Mouse (Mus musculus) layer of hippocampus, adult 18-20 months (tissue): Measurements from ENCODE around the gene Mfap4. TPM values are rescaled to one million over a fixed set of nuclear protein-coding genes. Genes with fewer than 3 reads are reported as not detected.

Experiments used
- DNase-seq, 2 experiments: peaks; one replicate each; pipeline ENCODE4 v3.0.0; 2022; ENCODE audit warnings: low spot score in 2 of 2
- long read RNA-seq: library from polyadenylated mRNA; stranded (forward); transcript quantifications from one replicate; pipeline ENCODE4 v2.0.0, GENCODE M21; 2021
- total RNA-seq, 2 experiments: library from RNA; stranded (reverse); gene quantifications; 2 replicates each; pipeline ENCODE4 v1.2.3; 2021

The Mfap4 gene
- 1 to 10 TPM; 4.3 to 4.8 TPM for total RNA-seq
- long read RNA-seq, partial matches to known transcripts, result 1 of 2 reads
- long read RNA-seq, other reads (novel, unspliced or antisense), result 0 of 2 reads

DNA sequence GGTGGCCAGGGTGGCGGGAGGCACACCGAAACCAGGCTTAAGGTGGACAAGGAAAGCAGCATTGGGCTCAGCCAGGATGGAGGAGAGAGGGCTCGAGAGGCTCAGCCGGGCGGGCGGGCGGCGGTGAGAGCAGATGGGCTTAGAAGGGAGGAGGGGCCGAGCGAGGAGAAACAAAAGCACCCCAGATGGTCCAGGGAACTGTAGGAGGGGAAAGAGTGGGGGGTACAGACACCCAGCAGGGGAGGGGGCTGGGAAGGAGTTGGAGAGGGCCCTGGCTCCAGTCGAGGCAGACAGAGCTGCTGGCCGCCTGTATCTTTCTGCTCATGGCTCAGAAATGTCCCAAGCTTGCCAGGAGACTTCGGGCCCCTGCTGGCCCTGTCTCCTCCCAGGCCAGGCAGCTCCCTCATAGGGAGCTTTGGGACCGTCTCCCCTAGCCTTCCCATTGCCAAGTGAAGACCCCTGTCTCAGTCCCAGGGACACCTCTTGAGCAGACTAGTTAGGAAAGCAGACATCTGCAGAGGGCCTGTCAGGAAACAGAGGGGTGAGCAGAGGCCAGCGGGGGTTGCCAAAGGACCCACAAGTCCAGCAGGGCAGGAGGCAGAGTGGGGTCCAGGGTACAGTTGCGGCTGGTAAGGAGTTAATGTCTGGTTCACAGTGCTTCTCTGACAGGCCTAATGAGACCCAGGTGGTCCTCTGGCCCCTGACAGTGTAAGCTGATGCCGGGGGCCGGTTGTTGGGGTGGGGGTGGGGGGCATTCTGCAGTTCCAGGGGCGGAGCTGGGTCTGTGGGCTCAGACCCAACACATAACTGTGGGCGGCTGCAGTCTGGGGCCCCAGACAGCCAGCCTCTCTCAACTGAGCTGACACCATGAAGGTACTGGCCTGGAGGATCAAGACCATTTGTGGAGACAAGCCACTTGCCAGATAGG, at the start of gene Mfap4:
TSS of gene Mfap4 (plus strand) at position 819 of the 928 bp plus-strand sequence.
- DNase-seq, result peak; percentile 87 to 91

DNA sequence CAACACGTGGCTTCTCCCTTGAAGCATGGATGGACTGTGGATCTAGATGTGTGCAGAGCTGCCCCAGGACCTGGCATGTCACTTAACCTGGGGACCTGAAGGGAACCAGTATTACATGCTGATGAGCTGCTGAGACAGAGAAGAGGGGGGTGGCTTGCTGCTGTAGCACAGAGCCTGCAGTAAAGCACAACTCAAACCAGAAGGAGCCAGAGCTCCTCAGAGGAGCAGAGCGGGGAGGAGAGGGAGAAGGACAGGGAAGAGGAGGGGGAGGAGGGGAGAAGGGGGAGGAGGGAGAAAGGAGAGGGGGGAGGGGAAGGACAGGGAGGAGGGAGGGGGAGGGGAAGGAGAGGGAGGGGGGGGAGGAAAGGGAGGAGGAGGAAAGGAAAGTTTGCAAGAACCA, 48.9 kb upstream of the Mfap4 start:
- DNase-seq, result no peak

DNA sequence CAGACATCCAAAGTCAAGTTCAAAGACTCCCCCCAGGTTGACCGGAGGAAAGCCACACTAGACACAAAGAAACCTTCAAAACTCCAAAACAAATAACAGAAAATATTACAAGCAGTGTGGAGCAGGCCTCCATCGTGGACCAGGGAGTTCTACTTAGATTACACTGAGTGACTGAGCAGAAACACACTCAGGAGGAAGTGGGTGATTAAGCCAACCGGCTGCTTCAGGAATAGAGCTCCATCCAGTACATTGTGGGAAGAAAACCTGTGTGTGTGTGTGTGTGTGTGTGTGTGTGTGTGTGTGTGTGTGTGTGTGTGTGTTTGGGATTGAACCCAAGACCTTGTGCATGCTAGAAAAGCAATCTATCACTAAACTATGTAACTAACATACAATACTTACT, 46.1 kb upstream of the Mfap4 start:
- DNase-seq, result peak in 1 of 2 experiments; percentile 54

DNA sequence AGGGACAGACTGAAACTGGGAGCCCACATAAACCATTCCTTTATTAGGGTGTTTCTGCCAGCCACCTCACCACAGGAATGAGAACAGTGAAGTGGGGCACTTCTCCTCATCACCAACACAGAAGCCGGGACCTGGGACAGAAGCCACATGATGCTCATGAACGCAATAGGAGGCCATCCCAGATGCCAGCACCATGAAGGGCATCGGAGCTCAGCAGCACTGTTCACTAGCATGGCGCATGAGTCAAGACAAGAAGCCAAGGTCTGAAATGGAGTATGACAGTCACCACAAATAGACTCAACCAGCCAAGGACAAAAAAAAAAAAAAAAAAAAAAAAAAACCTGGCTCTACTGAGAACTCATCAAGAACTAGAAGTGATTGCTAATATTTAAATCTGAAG, 44.8 kb upstream of the Mfap4 start:
- no peak for DNase-seq

DNA sequence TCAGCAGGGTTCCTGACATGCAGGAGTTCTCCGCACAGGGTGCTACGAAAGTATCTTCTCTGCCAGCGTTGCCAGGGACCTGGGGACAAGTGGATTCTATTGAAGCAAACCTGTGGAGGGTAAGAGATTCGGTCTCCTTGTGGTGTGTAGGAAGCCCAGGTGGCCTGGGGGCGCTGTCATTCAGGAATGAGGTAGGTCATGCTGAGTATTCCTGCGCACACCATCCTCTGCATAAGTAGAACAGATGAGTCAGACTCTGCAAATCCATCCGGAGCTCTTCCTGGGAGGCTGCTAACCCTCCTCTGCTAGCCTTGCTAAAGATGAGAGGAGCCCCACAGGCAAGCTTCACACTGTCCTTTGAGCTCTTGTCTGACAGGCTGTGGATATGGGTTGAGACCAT, 43.6 kb upstream of the Mfap4 start:
- DNase-seq, result peak in 1 of 2 experiments; percentile 45

DNA sequence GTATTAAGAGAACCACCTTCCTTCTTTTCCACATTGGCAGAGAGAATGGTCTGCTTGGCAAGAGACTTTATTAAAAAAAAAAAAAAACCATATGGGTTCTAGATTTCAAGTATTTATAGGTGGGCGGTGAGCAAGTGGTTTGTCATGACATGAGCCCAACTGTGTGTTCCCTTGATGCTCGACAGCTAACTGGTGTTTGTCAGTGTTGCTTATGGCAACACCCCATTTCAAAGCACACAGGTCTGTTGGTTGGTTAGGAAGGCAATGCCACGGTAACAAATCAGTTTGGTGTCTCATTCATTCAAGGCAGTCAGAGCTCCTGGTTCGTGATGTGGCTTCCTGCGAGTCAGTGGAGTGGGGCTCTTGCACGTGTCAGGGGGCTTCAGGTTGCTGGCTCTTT, 41.4 kb upstream of the Mfap4 start:
- DNase-seq, result peak; percentile 25 to 57

DNA sequence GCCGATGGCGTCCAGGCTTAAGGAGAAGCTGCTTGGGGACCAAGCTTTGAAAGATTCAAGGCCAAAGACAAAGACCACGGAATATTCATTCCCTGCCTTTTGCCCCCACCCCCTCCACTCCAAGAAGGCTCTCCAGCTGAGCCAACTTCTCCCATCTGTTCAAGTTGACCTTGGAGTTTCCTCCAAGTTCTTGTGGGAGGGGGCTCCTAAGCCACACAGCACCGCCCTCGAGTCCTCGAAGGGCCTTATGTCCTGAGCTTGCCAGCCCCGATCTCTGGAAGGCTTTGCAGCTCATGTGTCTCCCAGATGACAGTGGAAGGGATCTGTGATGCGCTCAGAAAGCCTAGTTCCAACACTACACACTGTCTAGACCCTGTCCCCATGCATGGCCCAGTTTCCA, 37.9 kb upstream of the Mfap4 start:
- DNase-seq, result peak in 1 of 2 experiments; percentile 32

DNA sequence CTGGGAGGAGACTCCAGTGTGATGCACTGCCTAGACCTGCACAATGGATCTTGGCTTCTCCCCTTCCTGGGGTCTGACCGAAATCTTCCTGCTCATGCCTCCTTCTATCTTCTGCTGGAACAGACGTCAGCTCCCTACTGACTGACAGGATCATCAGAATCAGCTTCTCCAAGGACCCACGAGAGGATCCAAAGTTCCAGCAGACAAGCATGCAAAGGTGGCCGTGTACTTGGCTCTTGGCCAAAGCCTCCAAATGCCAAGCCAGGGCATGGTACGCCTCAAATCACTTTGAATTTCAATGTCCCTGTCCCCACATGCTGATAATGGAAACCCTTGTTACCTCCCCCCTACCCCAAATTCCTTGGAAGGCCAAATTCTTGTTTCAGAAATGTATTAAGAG, 37.2 kb upstream of the Mfap4 start:
- no peak for DNase-seq

DNA sequence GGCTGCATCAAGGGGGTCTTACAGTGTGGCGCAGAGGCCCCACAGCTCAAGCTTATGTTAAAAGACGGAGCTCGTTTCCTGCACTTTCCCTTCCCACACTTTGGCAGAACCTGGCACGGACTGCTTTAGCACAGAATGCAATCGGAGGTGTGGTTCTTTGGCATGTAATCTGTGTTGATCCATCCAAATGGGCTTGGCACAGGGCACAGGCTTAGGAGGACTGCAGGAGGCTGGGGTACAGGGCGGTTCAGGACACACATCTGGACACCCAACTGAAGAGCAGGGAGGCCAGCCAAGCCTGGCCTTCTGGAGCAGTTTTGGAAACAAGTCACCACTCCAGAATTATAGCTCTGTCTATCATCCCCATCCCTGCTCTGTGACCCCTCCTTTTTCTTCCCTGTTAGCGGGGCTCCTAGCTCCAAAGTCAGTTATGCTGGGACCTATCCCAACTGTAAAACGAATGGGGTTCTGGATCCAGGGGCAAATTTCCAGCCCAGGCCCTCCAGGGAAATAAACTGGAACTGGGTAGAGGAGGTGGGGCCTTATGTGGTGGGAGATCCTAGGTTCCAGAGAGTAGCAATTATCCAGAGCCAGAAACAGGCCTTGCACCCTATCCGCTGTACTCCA, 36.5 kb upstream of the Mfap4 start:
- peak; percentile 64 to 73 for DNase-seq

DNA sequence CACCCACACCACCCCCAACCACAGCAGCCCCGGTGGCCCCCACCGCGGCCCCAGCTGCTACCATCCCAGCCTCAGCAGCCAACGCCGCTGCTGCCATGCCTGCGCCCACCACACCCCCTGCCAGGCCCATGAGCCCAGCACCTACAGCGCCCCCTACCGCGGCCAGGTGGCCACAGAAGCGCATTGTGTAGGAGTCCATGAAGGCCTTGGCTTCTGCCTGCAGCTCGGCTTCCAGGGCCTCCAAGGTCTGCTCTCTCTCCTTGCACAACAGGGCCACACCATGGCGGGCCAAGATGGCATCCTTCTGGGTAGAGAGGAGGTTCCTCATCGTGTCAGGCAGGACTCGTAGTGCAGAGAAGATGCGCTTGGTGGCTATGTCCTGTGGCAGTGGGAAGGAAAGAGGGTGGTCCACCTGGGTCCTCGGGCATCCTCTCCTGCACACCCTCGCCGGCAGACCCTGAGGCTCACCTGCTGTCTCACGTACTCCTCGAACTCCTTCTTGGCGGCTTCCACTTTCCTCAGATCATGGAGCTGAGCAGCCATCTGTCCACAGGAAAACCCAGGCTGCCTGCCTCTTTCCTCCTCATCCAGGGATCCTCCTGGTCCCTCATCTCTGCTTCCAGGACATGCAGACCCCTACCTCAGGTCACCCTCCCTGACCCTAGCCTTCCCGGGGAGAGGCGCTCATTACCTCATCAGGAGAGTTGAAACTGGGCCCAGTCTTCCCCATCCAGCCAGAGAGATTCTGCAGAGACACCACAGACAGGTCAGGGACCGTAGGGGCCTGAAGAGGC, 35.5 kb upstream of the Mfap4 start:
- DNase-seq, result peak; percentile 28 to 66

DNA sequence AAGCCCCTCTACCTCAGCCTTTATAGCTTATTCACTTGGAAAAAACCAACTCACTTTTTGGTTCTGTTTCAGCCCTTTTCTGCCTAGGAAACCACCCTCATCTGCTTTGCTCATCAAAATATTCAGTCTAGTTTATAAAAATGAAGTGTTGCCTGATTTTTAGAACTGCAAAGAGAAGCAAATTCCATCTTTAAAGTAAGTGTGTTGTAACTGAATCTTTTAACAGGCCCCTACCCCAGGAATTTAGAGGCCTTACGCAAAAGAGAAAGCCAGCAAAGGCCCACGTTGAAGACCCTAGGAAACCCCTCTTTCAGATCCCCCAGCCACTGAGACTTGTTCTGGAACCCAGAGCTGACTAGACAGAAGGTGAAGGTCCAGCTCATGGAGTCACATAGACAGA, 21.2 kb upstream of the Mfap4 start:
- no peak for DNase-seq

DNA sequence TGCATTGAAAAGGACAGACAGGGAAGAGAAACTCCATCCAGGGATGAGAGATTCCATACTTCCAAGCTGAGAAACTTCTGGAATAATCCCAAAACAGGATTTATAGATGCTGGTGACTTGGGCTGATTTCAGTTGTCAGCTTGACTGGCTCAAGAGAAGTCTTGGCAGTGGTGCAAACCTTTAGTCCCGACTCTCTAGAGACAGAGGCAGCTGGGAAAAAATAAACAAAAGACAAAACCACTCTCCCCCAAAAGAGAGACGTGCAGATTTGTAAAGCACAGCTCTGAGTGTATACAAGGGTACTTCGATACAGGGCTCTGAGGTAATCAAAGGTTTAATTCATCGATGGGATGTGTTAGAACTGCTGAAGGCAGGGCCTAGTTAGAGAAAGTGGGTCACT, 19.8 kb upstream of the Mfap4 start:
- DNase-seq, result no peak

DNA sequence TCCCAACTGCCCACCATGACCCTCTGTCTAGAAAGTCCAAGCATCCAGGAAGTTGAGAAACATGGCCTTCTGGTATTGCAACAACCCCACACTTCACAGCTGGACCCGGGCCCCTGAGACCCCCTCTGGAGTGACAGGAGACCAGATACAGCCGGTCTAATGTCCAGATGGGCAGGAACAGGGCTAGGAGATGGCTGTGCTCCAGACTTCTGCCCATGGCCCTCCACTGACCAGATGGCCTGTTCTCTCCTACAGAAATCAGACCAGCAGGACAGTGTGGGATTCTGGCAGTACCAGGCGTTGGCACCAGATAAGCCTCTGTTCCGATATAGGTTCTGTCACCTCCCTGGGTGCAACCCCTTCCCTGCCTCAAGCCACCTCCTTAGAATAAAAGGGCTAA, 16.7 kb upstream of the Mfap4 start:
- no peak for DNase-seq

DNA sequence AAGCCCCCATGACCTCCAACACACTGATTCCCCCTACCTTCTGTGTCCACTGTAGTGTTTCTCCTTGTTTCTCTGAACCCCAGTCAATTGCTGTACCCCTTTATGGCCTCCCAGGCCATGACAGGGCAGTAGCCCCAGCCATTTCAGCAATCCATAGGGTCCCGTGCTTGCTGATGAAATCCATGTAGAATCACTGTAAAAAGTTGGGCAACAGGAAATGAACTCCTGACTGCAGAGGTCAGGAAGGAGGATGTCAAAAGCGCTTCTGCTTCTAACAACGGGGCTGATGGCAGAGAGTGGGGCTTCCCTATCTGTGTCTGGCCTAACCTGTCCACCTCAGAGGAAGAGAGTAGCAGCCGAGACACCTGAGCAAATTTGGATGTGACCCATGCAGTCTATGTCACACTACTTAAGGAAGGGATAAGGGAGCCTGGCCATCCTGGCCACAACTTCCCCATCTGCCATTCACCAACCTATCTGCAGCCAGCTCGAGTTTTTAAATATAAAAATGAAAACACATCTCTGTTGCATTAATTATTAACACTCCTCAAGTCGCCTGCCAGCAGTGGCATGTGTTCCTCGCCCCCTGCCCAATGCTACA, 15.8 kb upstream of the Mfap4 start:
- no peak for DNase-seq

DNA sequence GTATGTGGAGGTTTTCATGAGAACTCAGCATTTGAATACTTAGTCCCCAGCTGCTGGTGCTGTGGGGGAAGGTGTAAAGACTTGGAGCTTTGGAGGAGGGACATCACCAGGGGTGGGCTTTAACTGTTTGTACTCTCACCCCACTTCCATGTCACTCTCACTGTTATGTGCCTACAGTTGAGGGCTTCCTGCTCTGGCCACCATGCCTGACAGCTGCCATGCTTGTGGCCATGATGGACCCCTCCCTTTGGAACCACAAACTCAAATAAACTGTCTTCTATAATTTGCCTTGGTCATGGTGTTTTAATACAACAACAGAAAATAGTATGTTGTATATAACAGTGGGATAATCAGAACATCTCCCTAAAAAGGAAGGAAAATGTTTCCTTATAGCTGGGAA, 14.4 kb upstream of the Mfap4 start:
- no peak for DNase-seq

DNA sequence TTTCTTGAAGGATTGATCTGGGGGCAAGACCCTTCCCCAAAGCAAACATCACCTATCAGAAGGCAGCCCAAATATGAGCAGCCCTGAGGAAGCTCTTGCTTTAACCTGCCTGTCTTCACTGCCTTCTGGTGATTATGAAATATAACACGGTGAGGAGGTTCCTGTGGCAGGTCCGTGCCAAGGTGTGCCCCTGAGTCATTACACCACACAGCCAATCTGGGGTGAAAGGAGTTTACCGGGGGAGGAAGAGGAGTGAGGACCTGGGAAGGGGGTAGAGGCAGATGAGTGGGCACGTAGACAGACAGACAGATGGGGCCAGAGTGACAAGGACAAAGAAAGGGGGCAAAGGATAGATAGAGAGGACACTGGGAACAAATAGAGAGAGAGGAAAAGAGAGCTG, 11.6 kb upstream of the Mfap4 start:
- DNase-seq, result no peak

DNA sequence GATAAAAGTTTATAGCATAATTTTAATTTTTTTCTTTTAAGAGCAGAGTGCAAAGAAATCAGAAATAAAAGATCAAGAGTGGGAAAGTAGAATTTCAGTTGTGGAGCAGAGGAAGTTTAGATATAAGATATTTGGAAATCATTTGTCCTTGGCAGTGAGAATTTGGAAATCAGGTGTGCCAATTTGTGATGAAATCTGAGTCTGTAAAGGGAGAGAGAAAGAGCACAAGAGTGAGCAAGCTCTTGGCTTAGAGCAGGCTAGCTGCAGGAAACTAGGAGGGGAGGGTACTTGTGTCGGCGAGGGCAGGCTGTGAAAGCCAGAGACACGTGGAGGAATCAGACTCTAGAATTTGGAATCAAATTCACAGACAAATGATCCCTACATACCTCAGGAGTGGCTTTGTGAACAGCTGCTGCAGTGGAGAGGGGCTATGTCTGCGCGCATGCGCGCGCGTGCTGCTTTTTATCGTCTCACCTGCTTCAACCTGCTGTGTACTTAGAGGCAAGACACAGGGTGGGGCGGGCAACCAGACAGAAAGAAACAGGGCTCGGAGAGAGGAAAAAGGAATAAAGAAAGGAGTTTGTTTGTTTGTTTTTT, 8.3 kb upstream of the Mfap4 start:
- no peak for DNase-seq

DNA sequence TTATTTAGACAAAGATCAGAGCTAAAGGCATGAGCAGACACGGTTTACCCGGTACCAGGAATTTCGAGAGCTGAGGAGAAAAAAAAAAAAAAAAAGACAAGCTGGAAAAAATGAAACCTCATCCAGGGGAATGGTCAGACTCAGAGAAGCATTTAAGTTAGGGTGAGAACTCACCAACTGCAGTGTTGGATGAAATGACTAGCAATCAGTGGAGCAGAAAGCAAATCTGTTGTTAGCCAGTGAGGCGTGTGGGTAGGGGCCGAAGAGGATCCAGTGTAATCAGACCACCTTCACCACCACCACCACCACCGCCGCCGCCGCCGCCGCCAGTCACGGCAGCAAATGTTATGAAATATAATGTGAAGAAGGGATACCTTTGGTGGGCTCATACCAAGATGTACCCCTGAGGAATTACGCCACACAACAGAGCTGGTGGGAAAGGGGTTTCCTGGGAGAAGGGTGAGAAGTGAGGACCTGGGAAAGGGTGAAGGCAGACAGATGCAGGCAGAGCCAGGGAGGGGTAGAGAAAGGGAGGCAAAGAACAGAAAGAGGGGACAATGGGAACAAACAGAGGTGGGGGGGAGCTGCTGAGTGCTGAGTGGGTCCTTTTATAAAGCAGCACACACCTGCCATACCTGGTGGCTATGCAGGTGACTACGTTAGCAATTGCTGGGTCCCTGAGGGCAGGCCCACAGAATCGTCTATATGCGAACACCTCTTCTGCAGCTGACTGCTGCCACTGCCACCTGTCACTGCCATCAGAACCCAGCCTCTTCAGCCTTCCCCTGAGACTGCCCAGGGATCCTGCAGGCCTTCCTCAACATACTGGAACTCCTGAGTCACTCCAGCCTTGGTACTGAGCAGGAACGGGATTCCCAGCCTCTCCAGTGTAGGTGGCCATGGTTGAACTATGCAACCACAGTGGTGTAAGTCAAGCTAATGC, 7.4 kb upstream of the Mfap4 start:
- DNase-seq, result no peak

DNA sequence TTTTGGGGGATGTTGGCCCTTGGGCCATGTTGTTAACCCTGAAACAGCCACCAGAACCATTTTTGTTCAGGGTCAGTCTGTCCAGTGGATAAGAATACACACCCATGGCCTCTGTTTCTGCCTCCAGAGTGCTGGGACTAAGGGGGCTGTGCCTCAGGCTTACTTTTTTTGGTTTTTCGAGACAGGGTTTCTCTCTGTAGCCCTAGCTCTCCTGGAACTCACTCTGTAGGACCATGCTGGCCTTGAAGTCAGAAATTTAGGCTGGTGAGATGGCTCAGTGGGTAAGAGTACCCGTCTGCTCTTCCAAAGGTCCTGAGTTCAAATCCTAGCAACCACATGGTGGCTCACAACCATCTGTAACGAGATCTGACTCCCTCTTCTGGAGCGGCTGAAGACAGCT, 6.4 kb upstream of the Mfap4 start:
- DNase-seq, result no peak
